Mouse (Mus musculus) ES-E14 (cell line): ENCODE results near the gene Hist1h2bb.
"Not testable (repeated sequence)": the region's sequence is repeated elsewhere in the genome, so short reads cannot be mapped to it uniquely, and the experiment has no call there.

Experiments
- HCFC1 ChIP-seq: IDR thresholded peaks from 2 replicates; pipeline ENCODE4 v1.6.1; 2012; ENCODE audit warnings: low read length, inconsistent platforms, borderline replicate concordance; ENCODE audit not compliant: insufficient read depth
- MAFK ChIP-seq: IDR thresholded peaks from 2 replicates; pipeline ENCODE4 v1.6.1; 2014; ENCODE audit warnings: mild to moderate bottlenecking, low read depth, low read length, inconsistent platforms; ENCODE audit not compliant: insufficient read depth
- ZC3H11A ChIP-seq: IDR thresholded peaks from 2 replicates; pipeline ENCODE4 v1.6.1; 2012; ENCODE audit warnings: low read depth, mild to moderate bottlenecking, inconsistent platforms, low read length, borderline replicate concordance
- ZNF384 ChIP-seq: IDR thresholded peaks from 2 replicates; pipeline ENCODE4 v1.6.1; 2012; ENCODE audit warnings: low read depth, low read length, inconsistent platforms

- not testable (repeated sequence) for TF ChIP-seq MAFK, HCFC1, ZC3H11A, ZNF384
These were observed at the start of gene Hist1h2bb for GRCm38 (mm10) chr13:23746201-23747080.
